Mouse (Mus musculus) CH12.LX (cell line): ENCODE measurements around the gene Ctc1. TPM values are rescaled to one million over a fixed set of nuclear protein-coding genes. Genes with fewer than 3 reads are reported as not detected.

Experiments used
- DNase-seq: peaks from one replicate; pipeline ENCODE4 v3.0.0-alpha.2; 2013; ENCODE audit errors: extremely low read depth
- H3K27ac ChIP-seq: 2 replicates; pipeline ENCODE4 v1.5.1; 2012; ENCODE audit warnings: low read depth, mild to moderate bottlenecking, control low read depth, moderate library complexity; ENCODE audit not compliant: insufficient read depth
- H3K27me3 ChIP-seq: replicated peaks from 2 replicates; pipeline ENCODE3; 2012; ENCODE audit warnings: inconsistent platforms
- H3K36me3 ChIP-seq, 2 experiments: replicated peaks in 1 of 2; 2 replicates each; pipeline versions ENCODE3 to v1.6.1; 2012; ENCODE audit warnings: inconsistent platforms in 1 of 2, low read length in 1 of 2, mild to moderate bottlenecking in 1 of 2, mixed read lengths in 1 of 2, moderate library complexity in 1 of 2; ENCODE audit not compliant: control insufficient read depth in 1 of 2, insufficient read depth in 1 of 2
- H3K4me1 ChIP-seq, 2 experiments: 2 replicates each; pipeline ENCODE4 v1.6.1; 2012; ENCODE audit warnings: inconsistent platforms in 1 of 2, moderate library complexity in 1 of 2; ENCODE audit not compliant: insufficient read depth in 2 of 2, control insufficient read depth in 1 of 2
- H3K4me2 ChIP-seq: 2 replicates; pipeline ENCODE4 v1.6.1; 2012; ENCODE audit warnings: low read depth, mild to moderate bottlenecking, control low read depth; ENCODE audit not compliant: poor library complexity, insufficient read depth, severe bottlenecking
- H3K4me3 ChIP-seq, 3 experiments: fragments of 150-350 bp in 1 of 3; sonication (generic) in 1 of 3; replicated peaks in 1 of 3; 2 replicates each; pipeline versions ENCODE3 to v1.5.1; 2011 to 2012; ENCODE audit warnings: low read depth in 2 of 3, low read length in 2 of 3, mild to moderate bottlenecking in 2 of 3, moderate library complexity in 2 of 3, control low read depth in 1 of 3, improper control_type of control experiment in 1 of 3, inconsistent platforms in 1 of 3, mixed read lengths in 1 of 3; ENCODE audit not compliant: poor library complexity in 1 of 3
- H3K79me2 ChIP-seq: replicated peaks from 2 replicates; pipeline ENCODE4 v1.6.1; 2012; ENCODE audit warnings: mild to moderate bottlenecking, moderate library complexity; ENCODE audit not compliant: control insufficient read depth, poor library complexity, insufficient read depth, severe bottlenecking; ENCODE audit errors: extremely low read depth
- H3K9ac ChIP-seq: 2 replicates; pipeline ENCODE4 v1.6.1; 2012; ENCODE audit warnings: low read depth, mild to moderate bottlenecking, control low read depth, moderate library complexity; ENCODE audit not compliant: insufficient read depth
- H3K9me3 ChIP-seq: replicated peaks from 2 replicates; pipeline ENCODE3; 2012; ENCODE audit warnings: low read length, inconsistent platforms, mixed read lengths
- CHD1 ChIP-seq: IDR thresholded peaks from 2 replicates; pipeline ENCODE4 v1.6.1; 2012; ENCODE audit warnings: low read depth, low read length, improper control_type of control experiment, inconsistent platforms
- CTCF ChIP-seq, 2 experiments: IDR thresholded peaks in 1 of 2; conservative IDR thresholded peaks in 1 of 2; 2 replicates each; pipeline ENCODE4 v1.5.1; 2011 to 2012; ENCODE audit warnings: low read depth in 2 of 2, low read length in 2 of 2, improper control_type of control experiment in 1 of 2, inconsistent platforms in 1 of 2, mild to moderate bottlenecking in 1 of 2, moderate library complexity in 1 of 2
- E2F4 ChIP-seq: IDR thresholded peaks from 2 replicates; pipeline ENCODE4 v1.6.1; 2011; ENCODE audit warnings: low read depth, low read length, improper control_type of control experiment; ENCODE audit not compliant: insufficient replicate concordance
- ETS1 ChIP-seq: conservative IDR thresholded peaks from 2 replicates; pipeline ENCODE4 v1.6.1; 2012; ENCODE audit warnings: low read depth, mild to moderate bottlenecking, inconsistent platforms, low read length, improper control_type of control experiment, moderate library complexity
- GABPA ChIP-seq: IDR thresholded peaks from 2 replicates; pipeline ENCODE4 v1.6.1; 2012; ENCODE audit warnings: low read depth, low read length, improper control_type of control experiment, inconsistent platforms; ENCODE audit not compliant: insufficient replicate concordance
- HCFC1 ChIP-seq: IDR thresholded peaks from 2 replicates; pipeline ENCODE4 v1.6.1; 2012; ENCODE audit warnings: low read depth, mild to moderate bottlenecking, inconsistent platforms, low read length, improper control_type of control experiment
- IRF4 ChIP-seq: IDR thresholded peaks from 2 replicates; pipeline ENCODE4 v1.6.1; 2014; ENCODE audit warnings: low read depth, mild to moderate bottlenecking, inconsistent platforms, low read length, improper control_type of control experiment
- JUN ChIP-seq: IDR thresholded peaks from 2 replicates; pipeline ENCODE4 v1.6.1; 2011; ENCODE audit warnings: low read depth, mild to moderate bottlenecking, low read length, improper control_type of control experiment, moderate library complexity; ENCODE audit not compliant: insufficient read depth
- JUND ChIP-seq: conservative IDR thresholded peaks from 2 replicates; pipeline ENCODE4 v1.6.1; 2011; ENCODE audit warnings: low read depth, low read length, improper control_type of control experiment
- MAFK ChIP-seq: IDR thresholded peaks from 2 replicates; pipeline ENCODE4 v1.6.1; 2011; ENCODE audit warnings: low read length, improper control_type of control experiment; ENCODE audit not compliant: insufficient replicate concordance
- MAX ChIP-seq: IDR thresholded peaks from 2 replicates; pipeline ENCODE4 v1.6.1; 2011; ENCODE audit warnings: low read length, improper control_type of control experiment
- MAZ ChIP-seq: IDR thresholded peaks from 2 replicates; pipeline ENCODE4 v1.6.1; 2012; ENCODE audit warnings: low read depth, mild to moderate bottlenecking, inconsistent platforms, low read length, improper control_type of control experiment, moderate library complexity
- MXI1 ChIP-seq: IDR thresholded peaks from 2 replicates; pipeline ENCODE4 v1.6.1; 2011; ENCODE audit warnings: mild to moderate bottlenecking, low read depth, low read length, improper control_type of control experiment
- MYC ChIP-seq: IDR thresholded peaks from 2 replicates; pipeline ENCODE4 v1.6.1; 2011; ENCODE audit warnings: low read depth, mild to moderate bottlenecking, improper control_type of control experiment, low read length
- NELFE ChIP-seq: IDR thresholded peaks from 2 replicates; pipeline ENCODE4 v1.6.1; 2011; ENCODE audit warnings: low read depth, low read length, improper control_type of control experiment
- RCOR1 ChIP-seq: conservative IDR thresholded peaks from 2 replicates; pipeline ENCODE4 v1.6.1; 2012; ENCODE audit warnings: low read depth, mild to moderate bottlenecking, inconsistent platforms, low read length, improper control_type of control experiment
- SMC3 ChIP-seq: IDR thresholded peaks from 2 replicates; pipeline ENCODE4 v1.6.1; 2011; ENCODE audit warnings: low read depth, low read length, improper control_type of control experiment
- USF1 ChIP-seq: IDR thresholded peaks from 2 replicates; pipeline ENCODE4 v1.6.1; 2014; ENCODE audit warnings: low read depth, mild to moderate bottlenecking, inconsistent platforms, low read length, improper control_type of control experiment
- USF2 ChIP-seq: conservative IDR thresholded peaks from 2 replicates; pipeline ENCODE4 v1.6.1; 2011; ENCODE audit warnings: low read depth, low read length, improper control_type of control experiment
- ZC3H11A ChIP-seq: IDR thresholded peaks from 2 replicates; pipeline ENCODE4 v1.6.1; 2012; ENCODE audit warnings: low read depth, mild to moderate bottlenecking, inconsistent platforms, low read length, improper control_type of control experiment
- ZKSCAN1 ChIP-seq: IDR thresholded peaks from 2 replicates; pipeline ENCODE4 v1.6.1; 2012; ENCODE audit warnings: low read depth, inconsistent platforms, low read length, improper control_type of control experiment, borderline replicate concordance
- ZMIZ1 ChIP-seq: IDR thresholded peaks from 2 replicates; pipeline ENCODE4 v1.6.1; 2012; ENCODE audit warnings: low read depth, mild to moderate bottlenecking, inconsistent platforms, low read length, improper control_type of control experiment
- ZNF384 ChIP-seq: IDR thresholded peaks from 2 replicates; pipeline ENCODE4 v1.6.1; 2012; ENCODE audit warnings: low read depth, low read length, improper control_type of control experiment, inconsistent platforms
- dilution Hi-C: fragments of 300-500 bp; cut with MboI; formaldehyde crosslinking; loops from 2 replicates; pipeline ENCODE4 v1.14.3; 2020; ENCODE audit warnings: low sequenced_read_pairs; ENCODE audit not compliant: extremely low pct_unique_long_range_greater_than_20kb, extremely low pct_ligation_motif_present
- in situ Hi-C: fragments of 300-500 bp; cut with MboI; formaldehyde crosslinking; loops from 3 replicates; pipeline ENCODE4 v1.14.3; 2019; ENCODE audit warnings: low sequenced_read_pairs, low pct_ligation_motif_present, low pct_unique_long_range_greater_than_20kb, mixed read lengths
- polyA plus RNA-seq: library from polyadenylated mRNA; unstranded; fragments of >175 nt; gene quantifications from 2 replicates; pipeline ENCODE4 v1.2.1, GENCODE M21; 2012; ENCODE audit warnings: low read depth; ENCODE audit not compliant: insufficient read length
- total RNA-seq, 2 experiments: library from RNA; depleted of rRNA; stranded (reverse); fragments of 300-350 nt in 1 of 2; fragments of >200 nt in 1 of 2; gene quantifications; 2 replicates each; pipeline ENCODE4 v1.2.3; 2012 to 2014

Gene Ctc1
- total and polyA plus RNA-seq, 3 experiments: 20.5 to 69.8 (median 44.8) TPM

GRCm38 (mm10) chr11:69033552-69033951 is 17.8 kb downstream of the Ctc1 start:
- no peak overlapping the region for H3K27ac ChIP-seq
- H3K4me1 ChIP-seq: peaks cover 12 to 22% of the 10 kb centered on the region in 2 experiments
- TF ChIP-seq IRF4: no peak
- TF ChIP-seq GABPA: no peak
- TF ChIP-seq NELFE: no peak
- no peak for TF ChIP-seq ZMIZ1
- no peak for TF ChIP-seq JUN
- no peak for TF ChIP-seq USF2
- no peak for TF ChIP-seq HCFC1
- TF ChIP-seq ETS1: no peak
- DNase-seq: no peak
- no peaks in the 10 kb centered on the region for H3K79me2 ChIP-seq
- peaks cover 67 to 78% of the 10 kb centered on the region in 2 experiments for H3K36me3 ChIP-seq
- H3K9me3 ChIP-seq: no peaks in the 10 kb centered on the region
- no peaks in the 10 kb centered on the region for H3K27me3 ChIP-seq
- H3K4me2 ChIP-seq: no peak overlapping the region
- H3K4me3 ChIP-seq: no peak overlapping the region
- H3K9ac ChIP-seq: no peak overlapping the region
- in situ Hi-C loops (no loop called here), dilution Hi-C loops (no loop called here)

GRCm38 (mm10) chr11:69034585-69034984 is 18.9 kb downstream of the Ctc1 start:
- H3K4me2 ChIP-seq: no peak overlapping the region
- H3K36me3 ChIP-seq: peaks cover 58 to 68% of the 10 kb centered on the region in 2 experiments
- H3K9me3 ChIP-seq: no peaks in the 10 kb centered on the region
- no peak overlapping the region for H3K4me3 ChIP-seq
- no peak overlapping the region for H3K9ac ChIP-seq
- dilution Hi-C loops (no loop called here), in situ Hi-C loops (no loop called here)
- DNase-seq: no peak
- H3K79me2 ChIP-seq: no peaks in the 10 kb centered on the region
- H3K4me1 ChIP-seq: peaks cover 18 to 32% of the 10 kb centered on the region in 2 experiments
- no peak overlapping the region for H3K27ac ChIP-seq
- no peaks in the 10 kb centered on the region for H3K27me3 ChIP-seq
- TF ChIP-seq ZC3H11A (no peak), RCOR1 (no peak), ZNF384 (no peak)

- Histone ChIP-seq H3K4me3 (no peak overlapping the region), H3K36me3 (peaks cover 53 to 59% of the 10 kb centered on the region in 2 experiments), H3K9me3 (no peaks in the 10 kb centered on the region), H3K4me2 (peak overlapping the region; percentile 30; the same call in 1 of the 2 replicates), H3K79me2 (no peaks in the 10 kb centered on the region), H3K9ac (no peak overlapping the region), H3K27me3 (no peaks in the 10 kb centered on the region), H3K27ac (0 out of 2 replicates have a peak overlapping the region, but pooled peaks have one; percentile 0), H3K4me1 (peaks cover 18 to 32% of the 10 kb centered on the region in 2 experiments)
- no peak for TF ChIP-seq E2F4
- no peak for TF ChIP-seq NELFE
- no peak for TF ChIP-seq JUND
- no peak for TF ChIP-seq MYC
- no peak for TF ChIP-seq CHD1
- TF ChIP-seq RCOR1: no peak
- TF ChIP-seq ZKSCAN1: no peak
- TF ChIP-seq MAFK: no peak
- no peak for TF ChIP-seq MAZ
- no peak for TF ChIP-seq HCFC1
- TF ChIP-seq CTCF (conservative IDR thresholded peaks at IDR 0.05 in 1 of 2, IDR thresholded peaks at IDR 0.05 in 1 of 2; ENCODE audit: low read depth in 2 of 2, low read length in 2 of 2): no peak
- no peak for TF ChIP-seq MAX
- TF ChIP-seq USF2: no peak
- TF ChIP-seq MXI1: no peak
- no peak for TF ChIP-seq SMC3
- TF ChIP-seq USF1: no peak
- no peak for TF ChIP-seq IRF4
- no peak for DNase-seq
- in situ Hi-C loops (no loop called here), dilution Hi-C loops (no loop called here)
These were observed 19.7 kb downstream of the Ctc1 start for GRCm38 (mm10) chr11:69035411-69035810.
